Mouse (Mus musculus) hematopoietic multipotent progenitor cell, adult 10-12 weeks (in vitro differentiated cells): ENCODE measurements around the gene Gsg1. TPM values are rescaled to one million over a fixed set of nuclear protein-coding genes. Genes with fewer than 3 reads are reported as not detected.

ENCODE experiments used
- polyA plus RNA-seq: library from polyadenylated mRNA; stranded (reverse); fragments of >175 nt; gene quantifications from 2 replicates; pipeline ENCODE4 v1.2.3, GENCODE M21; 2012; ENCODE audit warnings: low replicate concordance

The Gsg1 gene
- 0.13 and 0.21 TPM in 2 replicates for polyA plus RNA-seq

DNA sequence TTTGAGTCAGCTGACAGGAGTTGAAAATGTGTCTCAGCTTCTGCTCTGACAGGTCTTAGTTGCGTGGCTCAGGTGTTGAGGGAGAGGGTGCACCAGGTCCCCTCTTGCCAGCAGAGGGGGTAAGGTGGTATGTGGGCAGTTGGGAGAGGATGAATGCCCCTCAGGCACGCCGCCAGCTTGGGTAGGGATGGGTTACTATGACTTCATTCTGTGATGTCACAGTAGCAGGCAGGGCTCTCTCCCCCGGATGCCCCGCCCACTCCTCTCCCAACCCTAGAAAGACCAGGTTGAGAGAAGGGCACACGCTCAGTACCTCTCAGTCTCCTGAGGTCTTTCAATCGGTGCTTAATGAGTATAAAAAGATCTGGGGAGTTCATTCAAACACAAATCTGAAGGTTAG, at the start of gene Gsg1:
Gene Gsg1 (minus strand): TSS at position 199 of the 400 bp plus-strand sequence.

DNA sequence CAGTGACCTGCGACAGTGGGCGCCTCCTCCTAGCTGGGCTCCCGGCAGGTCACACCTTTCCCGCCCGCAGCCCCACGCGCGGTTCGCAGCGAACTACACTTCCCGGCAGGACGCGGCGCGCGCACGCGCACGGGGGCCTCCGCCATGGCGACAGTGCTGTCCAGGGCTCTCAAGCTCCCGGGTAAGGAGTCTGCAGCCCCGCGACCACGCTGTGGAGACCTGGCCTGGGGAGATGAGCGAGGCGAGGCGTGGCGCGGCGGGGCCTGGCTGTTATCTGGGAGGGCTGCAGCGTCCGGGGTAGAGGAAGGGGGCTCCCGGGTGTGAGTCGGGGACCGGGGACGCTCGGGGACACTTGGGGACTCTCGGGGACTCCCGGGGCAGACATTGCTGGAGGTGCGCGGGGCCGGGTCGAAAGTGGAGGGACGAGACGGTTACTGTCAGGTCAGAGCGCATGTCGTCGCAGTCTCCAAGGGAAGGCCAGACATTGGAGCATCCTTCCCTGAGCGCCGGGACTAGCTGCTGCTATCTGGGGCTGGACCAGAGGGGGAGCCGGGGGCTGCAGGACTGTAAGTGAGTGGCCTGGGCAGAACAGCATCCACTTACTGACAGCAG, 56.1 kb downstream of the Gsg1 start, which contains the start of the genes Fam234b and Hebp1:
Gene Fam234b (plus strand): TSS at position 57 of the 612 bp plus-strand sequence.
Gene Hebp1 (minus strand): TSS at position 102 of the 612 bp plus-strand sequence.

Other genes starting within 250 kb of the Gsg1 start
- 3.4 and 8.0 TPM in 2 replicates for gene Ddx47, start 242.7 kb downstream of the Gsg1 start, polyA plus RNA-seq
- 0.06 TPM in 1 of 2 replicates, not detected in the other for gene Gprc5a, start 188.7 kb downstream of the Gsg1 start, polyA plus RNA-seq
- gene Gprc5d, start 136.1 kb downstream of the Gsg1 start, polyA plus RNA-seq, result not detected in 2 replicates
- gene Fam234b, start 56.4 kb downstream of the Gsg1 start, polyA plus RNA-seq, result 5.9 and 10.5 TPM in 2 replicates
- 4.0 and 17.0 TPM in 2 replicates for gene Hebp1, start 56.3 kb downstream of the Gsg1 start, polyA plus RNA-seq
- not detected in 2 replicates for gene Pbp2, start 56.1 kb upstream of the Gsg1 start, polyA plus RNA-seq
- gene Emp1, start 108.2 kb upstream of the Gsg1 start, polyA plus RNA-seq, result 1.3 and 2.4 TPM in 2 replicates